Mouse (Mus musculus): Measurements from ENCODE around the gene Ankrd55. TPM values are rescaled to one million over a fixed set of nuclear protein-coding genes. Genes with fewer than 3 reads are reported as not detected.

Ankrd55 gene
- total and polyA plus RNA-seq, 3 experiments = not detected

DNA sequence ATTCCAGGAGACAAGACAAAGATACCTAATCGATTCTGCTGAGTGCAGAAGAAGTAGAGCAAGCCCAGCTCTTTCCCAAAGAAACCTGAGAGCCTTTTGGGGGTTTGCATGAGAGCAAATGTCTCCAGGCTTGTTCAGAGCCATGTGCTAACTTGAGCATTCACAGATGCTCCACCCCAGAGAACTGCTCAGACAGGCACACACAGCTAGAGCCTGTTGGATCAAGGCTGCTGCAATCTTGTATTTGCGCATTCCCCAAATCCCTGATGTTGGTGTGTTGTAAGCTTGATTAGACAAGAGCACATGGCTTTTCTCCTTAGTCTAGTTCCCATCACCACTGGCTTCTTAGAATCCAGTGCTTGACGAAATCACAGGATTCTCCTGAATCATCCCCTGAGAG, 94.7 kb downstream of the Ankrd55 start:
- no peak overlapping the region for H3K9ac ChIP-seq (ENCODE audit: control insufficient read depth, low read depth, low read length, poor library complexity, severe bottlenecking)
- H3K4me3 ChIP-seq (ENCODE audit: control insufficient read depth in 1 of 2, insufficient read depth in 1 of 2, low read depth in 2 of 2, low read length in 2 of 2) = no peak overlapping the region
- TF ChIP-seq RCOR1 (IDR thresholded peaks at IDR 0.05; ENCODE audit: low read depth, low read length) (no peak), ZMIZ1 (IDR thresholded peaks at IDR 0.05; ENCODE audit: low read depth, low read length) (no peak)
- no peak overlapping the region for H3K27ac ChIP-seq (ENCODE audit: control insufficient read depth, low read depth, low read length)
- H3K9me3 ChIP-seq (replicated peaks; ENCODE audit: insufficient read depth, low read length) = no peaks in the 10 kb centered on the region
- no peak for DNase-seq (ENCODE audit: low read depth, low spot score)
- peaks cover 2 to 4% of the 10 kb centered on the region in 2 experiments; a peak in 2 of 4 replicates for H3K27me3 ChIP-seq (ENCODE audit: control insufficient read depth in 1 of 2, insufficient read depth in 2 of 2, low read length in 2 of 2)
- H3K4me1 ChIP-seq (ENCODE audit: control insufficient read depth in 1 of 2, insufficient read depth in 2 of 2, low read length in 2 of 2) = no peaks in the 10 kb centered on the region
- no peaks in the 10 kb centered on the region for H3K79me2 ChIP-seq (ENCODE audit: control insufficient read depth, insufficient read depth, low read length, poor library complexity)
- no peaks in the 10 kb centered on the region for H3K36me3 ChIP-seq (ENCODE audit: control insufficient read depth in 1 of 2, insufficient read depth in 2 of 2, low read length in 2 of 2)

DNA sequence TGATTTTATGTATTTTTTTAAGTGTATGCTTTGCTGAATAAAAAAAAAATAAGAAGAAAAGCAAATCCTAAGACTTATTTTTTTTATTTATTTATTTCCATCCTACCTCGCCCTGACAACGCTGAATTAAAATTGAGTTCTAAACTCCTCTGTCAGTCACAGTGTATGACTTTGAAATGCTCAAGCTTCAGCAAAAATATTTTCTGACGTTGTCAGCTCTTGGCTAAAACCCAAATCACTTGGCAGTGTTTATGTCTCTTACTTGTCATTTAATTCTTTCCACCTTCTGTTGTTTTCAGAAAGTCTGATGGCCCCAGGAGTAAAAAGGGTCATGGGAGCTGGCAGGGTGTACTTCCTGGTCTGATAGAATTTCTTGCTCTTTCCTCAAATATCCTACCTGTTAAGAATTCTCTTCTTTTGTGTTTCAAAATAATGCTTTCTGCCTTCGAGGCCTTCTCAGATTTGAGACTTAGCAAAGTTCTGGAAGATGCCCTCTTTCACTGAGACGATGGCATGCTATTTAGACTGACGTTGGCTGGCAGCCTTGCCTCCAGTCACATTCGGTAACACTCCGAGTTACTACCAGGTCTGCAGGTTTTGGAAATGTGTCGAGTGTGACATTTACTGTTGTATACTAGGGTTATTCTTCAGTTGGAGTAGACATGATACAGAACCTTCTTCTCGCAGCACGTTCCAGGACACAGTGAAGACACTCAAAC, 95.8 kb downstream of the Ankrd55 start:
- Histone ChIP-seq H3K9ac (ENCODE audit: control insufficient read depth, low read depth, low read length, poor library complexity, severe bottlenecking) (no peak overlapping the region), H3K79me2 (ENCODE audit: control insufficient read depth, insufficient read depth, low read length, poor library complexity) (no peaks in the 10 kb centered on the region), H3K4me1 (ENCODE audit: control insufficient read depth in 1 of 2, insufficient read depth in 2 of 2, low read length in 2 of 2) (no peaks in the 10 kb centered on the region), H3K27me3 (ENCODE audit: control insufficient read depth in 1 of 2, insufficient read depth in 2 of 2, low read length in 2 of 2) (peaks cover 2 to 4% of the 10 kb centered on the region in 2 experiments; a peak in 2 of 4 replicates), H3K4me3 (ENCODE audit: control insufficient read depth in 1 of 2, insufficient read depth in 1 of 2, low read depth in 2 of 2, low read length in 2 of 2) (no peak overlapping the region), H3K36me3 (ENCODE audit: control insufficient read depth in 1 of 2, insufficient read depth in 2 of 2, low read length in 2 of 2) (no peaks in the 10 kb centered on the region), H3K9me3 (replicated peaks; ENCODE audit: insufficient read depth, low read length) (no peaks in the 10 kb centered on the region), H3K27ac (ENCODE audit: control insufficient read depth, low read depth, low read length) (no peak overlapping the region)
- no peak for DNase-seq (ENCODE audit: low read depth, low spot score)
- TF ChIP-seq GABPA (IDR thresholded peaks at IDR 0.05; ENCODE audit: low read depth, low read length) (no peak), MYC (IDR thresholded peaks at IDR 0.05; ENCODE audit: low read depth, low read length) (no peak), USF1 (IDR thresholded peaks at IDR 0.05; ENCODE audit: low read depth, low read length) (no peak), UBTF (IDR thresholded peaks at IDR 0.05; ENCODE audit: borderline replicate concordance, insufficient read depth, low read depth, low read length) (no peak), MAX (IDR thresholded peaks at IDR 0.05; ENCODE audit: low read length) (no peak), MAFK (IDR thresholded peaks at IDR 0.05; ENCODE audit: borderline replicate concordance, low read depth, low read length) (no peak), ZMIZ1 (IDR thresholded peaks at IDR 0.05; ENCODE audit: low read depth, low read length) (no peak), HCFC1 (IDR thresholded peaks at IDR 0.05; ENCODE audit: low read depth, low read length) (no peak), MYB (IDR thresholded peaks at IDR 0.05; ENCODE audit: low read depth, low read length) (no peak), RCOR1 (IDR thresholded peaks at IDR 0.05; ENCODE audit: low read depth, low read length) (no peak), MXI1 (IDR thresholded peaks at IDR 0.05; ENCODE audit: low read depth, low read length) (no peak), ETS1 (IDR thresholded peaks at IDR 0.05; ENCODE audit: low read depth, low read length) (no peak), MEF2A (IDR thresholded peaks at IDR 0.05; ENCODE audit: extremely low read depth, insufficient replicate concordance, low read depth, low read length, poor library complexity, severe bottlenecking) (no peak), ZC3H11A (IDR thresholded peaks at IDR 0.05; ENCODE audit: low read depth, low read length) (no peak), TAL1 (IDR thresholded peaks at IDR 0.05; ENCODE audit: low read length) (no peak), CHD2 (IDR thresholded peaks at IDR 0.05; ENCODE audit: low read length) (no peak), POLR2AphosphoS5 (IDR thresholded peaks at IDR 0.05; ENCODE audit: borderline replicate concordance, low read depth, low read length) (no peak), CTCF (IDR thresholded peaks at IDR 0.05 in 2 of 3, conservative IDR thresholded peaks at IDR 0.05 in 1 of 3; ENCODE audit: control insufficient read depth in 1 of 3, insufficient read depth in 1 of 3, low read depth in 2 of 3, low read length in 3 of 3, poor library complexity in 1 of 3, severe bottlenecking in 1 of 3) (no peak), EP300 (IDR thresholded peaks at IDR 0.05; ENCODE audit: low read depth in 1 of 2, low read length in 2 of 2) (no peak), JUND (IDR thresholded peaks at IDR 0.05; ENCODE audit: low read depth, low read length) (no peak)
